Mouse (Mus musculus) heart, adult 2 months (tissue): Measurements from ENCODE around the gene Lmod1.

Experiments
- CTCF ChIP-seq: fragments of 200-600 bp; IDR thresholded peaks from 2 replicates; pipeline ENCODE4 v1.8.1; 2022; ENCODE audit warnings: antibody characterized with exemption, mild to moderate bottlenecking, moderate library complexity
- EP300 ChIP-seq: fragments of 200-500 bp; IDR thresholded peaks from 2 replicates; pipeline ENCODE4 v1.6.1; 2011; ENCODE audit warnings: low read depth, low read length, control low read depth; ENCODE audit not compliant: insufficient read depth
- POLR2A ChIP-seq: fragments of 200-500 bp; IDR thresholded peaks from 2 replicates; pipeline ENCODE4 v1.6.1; 2011; ENCODE audit warnings: mild to moderate bottlenecking, low read depth, low read length, control low read depth; ENCODE audit not compliant: insufficient read depth

- no peak for TF ChIP-seq CTCF
- no peak for TF ChIP-seq POLR2A
- TF ChIP-seq EP300 = no peak
Measured at GRCm38 (mm10) chr1:135367595-135367994, 43.0 kb downstream of the Lmod1 start.
